Mouse (Mus musculus): Measurements from ENCODE around the gene Ksr1. TPM values are rescaled to one million over a fixed set of nuclear protein-coding genes. Genes with fewer than 3 reads are reported as not detected.

Ksr1 gene
- polyA plus RNA-seq, 1 experiment from 2014 or later: 4.9 TPM

GRCm38 (mm10) chr11:79144043-79144591 lies 2.1 kb downstream of the Ksr1 start:
- Histone ChIP-seq H3K4me2 (replicated peaks) (peak overlapping the region; percentile 89), H3K9me3 (no peaks in the 10 kb centered on the region), H3K9ac (replicated peaks) (peak overlapping the region; percentile 89; the same call in 1 of the 2 replicates), H3K36me3 (no peaks in the 10 kb centered on the region), H3K27ac (replicated peaks) (peak overlapping the region; percentile 93; the same call in 1 of the 2 replicates), H3K4me1 (peaks cover 35% of the 10 kb centered on the region), H3K4me3 (peak overlapping the region; percentile 94; the same call in 1 of the 2 replicates), H3K27me3 (no peaks in the 10 kb centered on the region)
- ATAC-seq (replicated peaks): no peak
- 61% methylated on average over 2 of the region's 2 CpGs for WGBS

DNA sequence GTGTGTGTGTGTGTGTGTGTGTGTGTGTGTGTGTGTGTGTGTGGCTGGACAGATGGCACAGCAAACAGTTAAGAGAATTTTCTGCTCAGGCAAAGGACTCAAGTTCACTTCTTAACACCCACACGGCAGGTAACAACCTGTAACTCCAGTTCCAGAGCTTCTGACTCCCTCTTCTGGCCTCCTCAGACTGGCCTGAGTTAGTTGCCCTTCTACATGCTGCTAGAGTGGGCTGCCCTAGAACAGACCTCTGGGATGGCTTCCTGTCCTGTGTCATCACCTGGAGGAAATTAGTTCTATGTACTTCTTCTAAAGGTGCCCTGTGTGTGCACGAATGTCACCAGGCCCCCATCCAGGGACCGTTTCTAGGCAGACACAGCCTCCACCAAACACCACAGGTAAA lies 2.9 kb downstream of the Ksr1 start:
- ATAC-seq (replicated peaks): no peak
- 94% methylated on average over 3 of the region's 3 CpGs for WGBS

DNA sequence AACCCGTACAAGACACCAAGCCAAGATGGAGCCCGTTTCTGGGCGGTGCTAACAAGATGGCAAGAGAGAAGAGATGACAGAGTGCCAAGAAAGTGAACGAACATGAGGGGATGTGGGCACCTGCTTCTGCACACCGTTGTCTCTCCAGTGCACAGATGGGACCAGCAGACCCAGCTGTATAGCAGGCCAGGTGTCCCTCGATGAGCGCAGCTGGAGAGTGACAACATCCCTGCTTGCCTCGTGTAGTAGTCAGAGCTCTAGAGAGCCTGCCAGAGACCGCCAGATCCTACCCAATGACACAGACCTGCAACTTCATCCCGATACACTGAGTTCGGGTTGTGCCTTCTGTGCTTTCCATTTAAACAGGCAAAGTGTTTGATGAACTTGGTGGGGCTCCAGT lies 3.8 kb downstream of the Ksr1 start:
- H3K4me3 ChIP-seq: no peak overlapping the region
- H3K9ac ChIP-seq (replicated peaks): no peak overlapping the region
- H3K27ac ChIP-seq (replicated peaks): no peak overlapping the region
- WGBS: 75% methylated on average over 11 of the region's 11 CpGs
- no peaks in the 10 kb centered on the region for H3K36me3 ChIP-seq
- ATAC-seq (replicated peaks): no peak
- no peak overlapping the region for H3K4me2 ChIP-seq (replicated peaks)
- peaks cover 37% of the 10 kb centered on the region for H3K4me1 ChIP-seq
- H3K9me3 ChIP-seq: no peaks in the 10 kb centered on the region
- no peaks in the 10 kb centered on the region for H3K27me3 ChIP-seq

More for the DNA sequence above, 2.9 kb downstream of the Ksr1 start:
- H3K27me3 ChIP-seq: no peaks in the 10 kb centered on the region
- H3K4me2 ChIP-seq (replicated peaks): no peak overlapping the region
- no peak overlapping the region for H3K27ac ChIP-seq (replicated peaks)
- peaks cover 35% of the 10 kb centered on the region for H3K4me1 ChIP-seq
- no peak overlapping the region for H3K9ac ChIP-seq (replicated peaks)
- H3K36me3 ChIP-seq: no peaks in the 10 kb centered on the region
- no peaks in the 10 kb centered on the region for H3K9me3 ChIP-seq
- H3K4me3 ChIP-seq: no peak overlapping the region

DNA sequence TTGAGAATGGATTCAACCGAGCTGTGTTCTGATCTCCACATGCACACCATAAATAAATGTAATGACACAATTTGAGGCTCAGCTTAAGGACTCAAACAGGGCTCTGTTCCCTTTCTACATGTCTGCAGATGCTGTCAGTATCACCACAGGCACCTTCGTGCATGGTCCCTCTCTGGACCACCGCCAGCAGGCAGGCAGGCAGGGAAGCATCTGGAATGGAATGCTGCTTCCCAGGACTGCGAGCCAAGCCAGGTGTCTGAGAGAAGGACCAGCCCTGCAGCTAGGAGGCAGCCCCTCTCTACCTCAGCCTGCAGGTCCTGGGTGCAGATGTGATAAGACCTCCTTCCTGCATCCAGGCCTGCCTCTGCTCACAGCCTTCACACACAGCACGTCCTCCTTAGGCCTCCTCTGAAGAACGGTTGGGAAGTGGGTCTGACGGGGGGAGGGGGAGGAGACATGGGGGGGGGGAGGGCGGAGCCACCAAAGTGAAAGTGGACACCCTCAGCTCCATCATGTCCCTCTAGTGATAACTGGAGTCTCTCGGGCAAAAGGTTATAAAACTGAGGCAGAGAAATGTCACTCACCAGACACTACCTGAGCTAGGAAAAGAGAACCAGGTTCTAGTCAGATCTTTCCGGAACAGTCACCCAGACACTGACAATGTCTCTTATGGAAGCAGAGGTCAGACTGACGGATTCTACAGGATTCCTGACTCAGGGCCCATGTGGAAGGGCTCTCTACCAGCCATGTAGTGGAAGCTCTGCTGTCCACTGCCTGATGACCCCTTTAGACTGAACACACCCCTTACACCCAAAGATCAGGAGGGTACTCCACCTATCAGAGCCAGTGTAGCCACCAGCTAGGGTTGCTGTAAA lies 4.7 kb downstream of the Ksr1 start:
- H3K36me3 ChIP-seq: no peaks in the 10 kb centered on the region
- WGBS: 42% methylated on average over 11 of the region's 11 CpGs
- no peak overlapping the region for H3K27ac ChIP-seq (replicated peaks)
- ATAC-seq (replicated peaks): no peak
- no peak overlapping the region for H3K9ac ChIP-seq (replicated peaks)
- H3K4me3 ChIP-seq: no peak overlapping the region
- no peaks in the 10 kb centered on the region for H3K9me3 ChIP-seq
- H3K27me3 ChIP-seq: no peaks in the 10 kb centered on the region
- peaks cover 38% of the 10 kb centered on the region for H3K4me1 ChIP-seq
- no peak overlapping the region for H3K4me2 ChIP-seq (replicated peaks)

- peaks cover 45% of the 10 kb centered on the region for H3K4me1 ChIP-seq
- no peaks in the 10 kb centered on the region for H3K27me3 ChIP-seq
- no peak overlapping the region for H3K4me3 ChIP-seq
- H3K9me3 ChIP-seq: no peaks in the 10 kb centered on the region
- no peak overlapping the region for H3K9ac ChIP-seq (replicated peaks)
- H3K36me3 ChIP-seq: no peaks in the 10 kb centered on the region
- H3K4me2 ChIP-seq (replicated peaks): no peak overlapping the region
- no peak overlapping the region for H3K27ac ChIP-seq (replicated peaks)
- no peak for ATAC-seq (replicated peaks)
- 93% methylated on average over 6 of the region's 6 CpGs for WGBS
Observed at GRCm38 (mm10) chr11:79140511-79140888, 5.7 kb downstream of the Ksr1 start.

- H3K4me1 ChIP-seq: peaks cover 42% of the 10 kb centered on the region
- 95% methylated on average over 11 of the region's 11 CpGs for WGBS
- H3K36me3 ChIP-seq: no peaks in the 10 kb centered on the region
- H3K27ac ChIP-seq (replicated peaks): no peak overlapping the region
- H3K9me3 ChIP-seq: no peaks in the 10 kb centered on the region
- no peak overlapping the region for H3K4me2 ChIP-seq (replicated peaks)
- no peak overlapping the region for H3K9ac ChIP-seq (replicated peaks)
- ATAC-seq (replicated peaks): no peak
- H3K27me3 ChIP-seq: no peaks in the 10 kb centered on the region
- no peak overlapping the region for H3K4me3 ChIP-seq
Observed at GRCm38 (mm10) chr11:79139878-79140510, 6.2 kb downstream of the Ksr1 start.

DNA sequence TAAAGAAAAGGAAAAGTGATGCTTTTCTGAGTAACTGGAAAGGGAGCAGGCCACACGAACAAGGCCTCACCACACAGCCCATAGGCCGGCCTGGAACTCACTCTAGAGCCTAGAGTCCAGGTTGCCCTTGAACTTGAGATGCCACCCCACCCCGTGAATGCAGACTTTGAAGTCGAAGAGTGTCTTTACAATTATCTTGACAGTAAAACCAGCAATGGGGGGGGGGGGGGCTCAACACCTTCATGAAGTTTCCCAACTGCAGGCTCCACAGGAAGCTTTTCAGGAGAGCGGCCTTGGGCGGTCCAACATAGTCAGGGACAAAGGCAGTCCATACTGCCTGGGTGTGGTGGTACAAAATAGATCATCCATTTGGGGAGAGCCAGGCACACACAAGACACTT lies 7.6 kb downstream of the Ksr1 start:
- Histone ChIP-seq H3K9ac (replicated peaks) (no peak overlapping the region), H3K4me2 (replicated peaks) (no peak overlapping the region), H3K9me3 (no peaks in the 10 kb centered on the region), H3K4me3 (no peak overlapping the region), H3K4me1 (peaks cover 28% of the 10 kb centered on the region), H3K27me3 (no peaks in the 10 kb centered on the region), H3K36me3 (no peaks in the 10 kb centered on the region), H3K27ac (replicated peaks) (no peak overlapping the region)
- WGBS: 90% methylated on average over 6 of the region's 6 CpGs
- no peak for ATAC-seq (replicated peaks)

DNA sequence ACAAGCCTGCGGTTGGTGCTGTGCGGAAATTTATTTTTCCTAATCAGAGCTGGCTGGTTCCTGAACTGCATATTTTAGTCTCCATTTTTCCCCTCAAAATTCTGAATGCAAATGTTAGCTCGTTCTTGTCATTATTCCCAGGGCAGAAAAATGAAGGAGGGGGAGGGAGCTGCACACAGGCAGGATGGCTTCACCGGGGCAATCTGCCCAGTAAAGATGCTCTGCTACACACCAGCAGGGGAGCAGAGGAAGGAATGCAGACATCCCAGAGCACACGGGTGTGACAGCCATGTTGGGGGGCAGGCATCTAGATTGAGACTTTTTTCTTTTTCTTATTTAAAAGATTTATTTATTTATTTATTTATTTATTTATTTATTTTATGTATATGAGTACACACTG lies 9.0 kb downstream of the Ksr1 start:
- Histone ChIP-seq H3K4me2 (replicated peaks) (no peak overlapping the region), H3K9ac (replicated peaks) (no peak overlapping the region), H3K27ac (replicated peaks) (peak overlapping the region; percentile 46), H3K4me1 (peaks cover 21% of the 10 kb centered on the region), H3K9me3 (no peaks in the 10 kb centered on the region), H3K36me3 (no peaks in the 10 kb centered on the region), H3K27me3 (no peaks in the 10 kb centered on the region), H3K4me3 (no peak overlapping the region)
- ATAC-seq (replicated peaks): no peak
- WGBS: 54% methylated on average over 5 of the region's 5 CpGs

- H3K4me1 ChIP-seq: peaks cover 17% of the 10 kb centered on the region
- H3K4me2 ChIP-seq (replicated peaks): no peak overlapping the region
- no peaks in the 10 kb centered on the region for H3K27me3 ChIP-seq
- no peaks in the 10 kb centered on the region for H3K9me3 ChIP-seq
- H3K27ac ChIP-seq (replicated peaks): peak overlapping the region; percentile 31; the same call in 1 of the 2 replicates
- H3K9ac ChIP-seq (replicated peaks): no peak overlapping the region
- H3K36me3 ChIP-seq: no peaks in the 10 kb centered on the region
- no peak overlapping the region for H3K4me3 ChIP-seq
- WGBS: 39% methylated on average over 7 of the region's 7 CpGs
- ATAC-seq (replicated peaks): no peak
Observed at GRCm38 (mm10) chr11:79135685-79136360, 10.4 kb downstream of the Ksr1 start.

DNA sequence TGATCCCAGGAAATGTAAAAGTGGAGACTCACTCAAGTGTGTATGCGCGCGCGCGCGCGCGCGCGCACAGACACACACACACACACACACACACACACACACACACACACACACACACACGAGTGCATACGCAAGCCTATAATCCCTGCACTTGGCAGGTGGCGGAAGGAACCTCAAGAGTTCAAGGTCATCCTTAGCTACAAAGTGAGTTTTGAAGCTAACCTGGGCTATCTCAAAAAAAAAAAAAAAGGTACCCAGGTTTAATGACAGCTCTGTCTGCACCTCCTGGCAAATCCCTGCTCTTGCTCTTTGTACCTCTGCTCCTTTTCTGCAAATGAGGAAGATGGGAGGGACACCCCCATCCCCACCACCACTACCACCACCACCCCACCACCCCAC lies 11.1 kb downstream of the Ksr1 start:
- no peak for ATAC-seq (replicated peaks)
- 99% methylated on average over 13 of the region's 13 CpGs for WGBS

GRCm38 (mm10) chr11:79134416-79135104 lies 11.6 kb downstream of the Ksr1 start:
- Histone ChIP-seq H3K4me2 (replicated peaks) (no peak overlapping the region), H3K27ac (replicated peaks) (no peak overlapping the region), H3K9me3 (no peaks in the 10 kb centered on the region), H3K36me3 (no peaks in the 10 kb centered on the region), H3K9ac (replicated peaks) (no peak overlapping the region), H3K4me3 (no peak overlapping the region), H3K4me1 (peaks cover 17% of the 10 kb centered on the region), H3K27me3 (no peaks in the 10 kb centered on the region)
- no peak for ATAC-seq (replicated peaks)
- 87% methylated on average over 13 of the region's 13 CpGs for WGBS

More for the DNA sequence above, 11.1 kb downstream of the Ksr1 start:
- Histone ChIP-seq H3K9me3 (no peaks in the 10 kb centered on the region), H3K27me3 (no peaks in the 10 kb centered on the region), H3K36me3 (no peaks in the 10 kb centered on the region), H3K4me3 (no peak overlapping the region), H3K9ac (replicated peaks) (no peak overlapping the region), H3K4me1 (peaks cover 17% of the 10 kb centered on the region), H3K4me2 (replicated peaks) (no peak overlapping the region), H3K27ac (replicated peaks) (no peak overlapping the region)
